In genomic region chr6:126154372-126154982, GRCm38 (mm10) we compare ENCODE assay signal across 8 mouse cellular contexts. TPM values are rescaled to one million over a fixed set of nuclear protein-coding genes. Genes with fewer than 3 reads are reported as not detected.
DNase-seq lines count a peak whose midpoint lies in the region; ATAC-seq and TF ChIP-seq lines count a peak whose summit lies in the region.

No protein-coding gene starts in this region.

- TF ChIP-seq EP300 in liver, embryonic 14.5 days (IDR thresholded peaks at IDR 0.05; ENCODE audit: low read depth) = no peak

- H3K4me1 ChIP-seq in liver, embryonic 14.5 days (replicated peaks; ENCODE audit: control insufficient read depth in 2 of 2, insufficient read depth in 2 of 2, low read length in 1 of 2) = no peaks in the 10 kb centered on the region
- H3K4me1 ChIP-seq in liver, embryonic 11.5 days (replicated peaks; ENCODE audit: control insufficient read depth, insufficient read depth, low read length) = no peaks in the 10 kb centered on the region
- H3K4me1 ChIP-seq in hindbrain, embryonic 13.5 days (replicated peaks) = no peaks in the 10 kb centered on the region; the same call in 1 of the 2 replicates
- H3K4me1 ChIP-seq in midbrain, embryonic 15.5 days = no peaks in the 10 kb centered on the region
- H3K4me1 ChIP-seq in thymus, adult 2 months (replicated peaks; ENCODE audit: control insufficient read depth, insufficient read depth, low read length) = no peaks in the 10 kb centered on the region

- ATAC-seq in liver, embryonic 14.5 days (ENCODE audit: insufficient read depth) = no peak
- no peak for ATAC-seq in liver, embryonic 11.5 days (replicated peaks; ENCODE audit: low FRiP score)
- ATAC-seq in hindbrain, embryonic 13.5 days (ENCODE audit: low FRiP score) = 0 out of 2 replicates have a peak, but pooled peaks have one; percentile 59
- peak; percentile 74 for ATAC-seq in midbrain, embryonic 15.5 days (replicated peaks)

- no peaks in the 10 kb centered on the region for H3K36me3 ChIP-seq in liver, embryonic 14.5 days (replicated peaks; ENCODE audit: control insufficient read depth, insufficient read depth, low read depth)
- H3K36me3 ChIP-seq in liver, embryonic 11.5 days (ENCODE audit: control insufficient read depth, insufficient read depth, low read length) = no peaks in the 10 kb centered on the region
- no peaks in the 10 kb centered on the region for H3K36me3 ChIP-seq in hindbrain, embryonic 13.5 days
- H3K36me3 ChIP-seq in midbrain, embryonic 15.5 days (replicated peaks) = no peaks in the 10 kb centered on the region
- no peaks in the 10 kb centered on the region for H3K36me3 ChIP-seq in thymus, adult 2 months (ENCODE audit: control insufficient read depth, insufficient read depth, low read length)

- H3K9me3 ChIP-seq in liver, embryonic 14.5 days (ENCODE audit: control insufficient read depth, low read length) = no peaks in the 10 kb centered on the region
- H3K9me3 ChIP-seq in liver, embryonic 11.5 days (ENCODE audit: control insufficient read depth, low read length) = no peaks in the 10 kb centered on the region
- H3K9me3 ChIP-seq in hindbrain, embryonic 13.5 days = 0 out of 2 replicates have a peak, but pooled peaks cover 6% of the 10 kb centered on the region
- H3K9me3 ChIP-seq in midbrain, embryonic 15.5 days = no peaks in the 10 kb centered on the region

- TF ChIP-seq POLR2A in thymus, adult 2 months (IDR thresholded peaks at IDR 0.05; ENCODE audit: control insufficient read depth, extremely low read depth, insufficient read depth, low read length, poor library complexity) = no peak

- WGBS in liver, embryonic 14.5 days (ENCODE audit: insufficient replicate concordance) = 20% methylated on average over 8 of the region's 8 CpGs
- 26% methylated on average over 8 of the region's 8 CpGs for WGBS in liver, embryonic 11.5 days
- WGBS in hindbrain, embryonic 13.5 days = 45% methylated on average over 8 of the region's 8 CpGs
- 46% methylated on average over 8 of the region's 8 CpGs for WGBS in midbrain, embryonic 15.5 days
- 37% methylated on average over 8 of the region's 8 CpGs for WGBS in thymus, adult 2 months

- DNase-seq in liver, embryonic 14.5 days (ENCODE audit: low read depth in 3 of 3, low spot score in 3 of 3) = no peak
- DNase-seq in liver, embryonic 11.5 days (ENCODE audit: low spot score) = no peak
- peak; percentile 78 to 83 for DNase-seq in cerebellum, postnatal 10 days
- no peak for DNase-seq in thymus, adult 2 months
- no peak for DNase-seq in thymus, postnatal 25 days
- no peak for DNase-seq in c-Kit-positive CD71-positive TER-119-positive erythroid progenitor cells, embryonic 14.5 days (ENCODE audit: low spot score)

- TF ChIP-seq CTCF in liver, embryonic 14.5 days (IDR thresholded peaks at IDR 0.05; ENCODE audit: low read depth) = peak; percentile 36; the same call in 1 of the 2 replicates
- TF ChIP-seq CTCF in thymus, adult 2 months (IDR thresholded peaks at IDR 0.05; ENCODE audit: borderline replicate concordance, control insufficient read depth, extremely low read depth, insufficient read depth, low read length, poor library complexity) = no peak

- no peak overlapping the region for H3K4me3 ChIP-seq in liver, embryonic 14.5 days (ENCODE audit: insufficient read depth in 1 of 2, low read depth in 2 of 2, low read length in 2 of 2)
- H3K4me3 ChIP-seq in liver, embryonic 11.5 days (ENCODE audit: low read depth, low read length) = no peak overlapping the region
- H3K4me3 ChIP-seq in hindbrain, embryonic 13.5 days = no peak overlapping the region
- H3K4me3 ChIP-seq in midbrain, embryonic 15.5 days = no peak overlapping the region
- no peak overlapping the region for H3K4me3 ChIP-seq in thymus, adult 2 months (ENCODE audit: control insufficient read depth, insufficient read depth, low read length)

- no peak overlapping the region for H3K27ac ChIP-seq in liver, embryonic 14.5 days
- no peak overlapping the region for H3K27ac ChIP-seq in liver, embryonic 11.5 days (ENCODE audit: low read depth, low read length)
- H3K27ac ChIP-seq in hindbrain, embryonic 13.5 days = no peak overlapping the region
- H3K27ac ChIP-seq in midbrain, embryonic 15.5 days = no peak overlapping the region
- H3K27ac ChIP-seq in thymus, adult 2 months (ENCODE audit: control insufficient read depth, insufficient read depth, low read length) = no peak overlapping the region

- no peaks in the 10 kb centered on the region for H3K27me3 ChIP-seq in liver, embryonic 14.5 days (ENCODE audit: control insufficient read depth, insufficient read depth, low read length)
- no peaks in the 10 kb centered on the region for H3K27me3 ChIP-seq in liver, embryonic 11.5 days (replicated peaks; ENCODE audit: control insufficient read depth, insufficient read depth, low read length)
- peaks cover under 1% of the 10 kb centered on the region; the same call in 1 of the 2 replicates for H3K27me3 ChIP-seq in hindbrain, embryonic 13.5 days
- H3K27me3 ChIP-seq in midbrain, embryonic 15.5 days (replicated peaks) = peaks cover under 1% of the 10 kb centered on the region; the same call in 1 of the 2 replicates
- H3K27me3 ChIP-seq in thymus, adult 2 months (ENCODE audit: control insufficient read depth, insufficient read depth, low read length) = no peaks in the 10 kb centered on the region

- H3K4me2 ChIP-seq in liver, embryonic 14.5 days (ENCODE audit: low read depth) = no peak overlapping the region
- no peak overlapping the region for H3K4me2 ChIP-seq in liver, embryonic 11.5 days
- no peak overlapping the region for H3K4me2 ChIP-seq in hindbrain, embryonic 13.5 days
- H3K4me2 ChIP-seq in midbrain, embryonic 15.5 days = no peak overlapping the region

- no peak overlapping the region for H3K9ac ChIP-seq in liver, embryonic 14.5 days (replicated peaks)
- no peak overlapping the region for H3K9ac ChIP-seq in liver, embryonic 11.5 days (ENCODE audit: low read depth, low read length)
- no peak overlapping the region for H3K9ac ChIP-seq in hindbrain, embryonic 13.5 days
- no peak overlapping the region for H3K9ac ChIP-seq in midbrain, embryonic 15.5 days

RNA-seq across cellular contexts. Expression of gene Ntf3, which starts 12.2 kb away (rescaled TPM):
- polyA plus RNA-seq in liver, embryonic 14.5 days (2012; rRNA removed) = 0.20 and 0.35 TPM in 2 replicates
- polyA plus RNA-seq in liver, embryonic 14.5 days (2014; fragmentation: Nextera tagmentation; extraction: Ambion mirVana) = 0.30 and 0.38 TPM in 2 replicates
- polyA plus RNA-seq in liver, embryonic 11.5 days (2014; fragmentation: Nextera tagmentation; extraction: Ambion mirVana) = 6.1 and 6.2 TPM in 2 replicates
- polyA plus RNA-seq in hindbrain, embryonic 13.5 days (2015; fragmentation: Nextera tagmentation; extraction: Ambion mirVana) = 1.0 and 1.2 TPM in 2 replicates
- polyA plus RNA-seq in midbrain, embryonic 15.5 days (2015; fragmentation: Nextera tagmentation; extraction: Ambion mirVana) = 1.3 and 2.3 TPM in 2 replicates
- 0.40 and 0.42 TPM in 2 replicates for polyA plus RNA-seq in thymus, adult 2 months (2012; rRNA removed)

Comparison
In these comparisons a context has a peak if more than half of its experiments do, and no peak if none do; other contexts are left out.
1. ATAC-seq: peak in hindbrain, embryonic 13.5 days (single experiment) and midbrain, embryonic 15.5 days (single experiment); none in liver, embryonic 14.5 days (single experiment) and liver, embryonic 11.5 days (single experiment).
2. DNase-seq: peak in cerebellum, postnatal 10 days (2 of 2); none in liver, embryonic 14.5 days (0 of 3), liver, embryonic 11.5 days (single experiment), thymus, adult 2 months (single experiment), thymus, postnatal 25 days (single experiment) and c-Kit-positive CD71-positive TER-119-positive erythroid progenitor cells, embryonic 14.5 days (single experiment).